Mouse (Mus musculus): ENCODE measurements at regions not wholly inside any gene's neighbourhood (a gene's known extent, or its start where the extent isn't known, plus 50 kb on each side); places are given as distances from the start of the nearest gene placed in this dataset.

DNA sequence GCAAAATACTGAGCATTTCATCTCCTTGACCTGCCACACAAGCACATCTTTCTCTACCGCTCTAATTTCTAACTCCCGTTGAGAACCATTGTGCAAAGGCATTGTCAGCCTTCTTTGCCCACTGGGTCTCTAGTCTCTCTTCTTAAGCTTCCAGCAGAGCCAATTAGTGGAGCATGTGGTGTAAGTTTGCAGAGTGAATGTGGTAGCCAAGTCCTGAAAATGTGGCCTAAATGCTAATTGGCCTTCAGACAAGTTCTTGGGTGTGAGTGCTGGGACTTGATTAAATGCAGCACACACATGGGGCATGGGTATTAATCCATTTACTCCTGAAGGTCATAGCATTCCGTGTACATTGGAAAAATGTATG is 268.5 kb downstream of the Flrt2 start:
- TF ChIP-seq CTCF (IDR thresholded peaks at IDR 0.05; ENCODE audit: control insufficient read depth, insufficient read depth, insufficient replicate concordance, low read depth, low read length) (no peak), POLR2A (IDR thresholded peaks at IDR 0.05; ENCODE audit: control insufficient read depth, low read depth, low read length) (no peak)

Data from testis, adult 2 months (tissue).